Mouse (Mus musculus): ENCODE data around the gene Tcn2.

Gene Tcn2

GRCm38 (mm10) chr11:3894406-3895281 lies 37.3 kb downstream of the Tcn2 start, which contains the start of the genes 4921536K21Rik and Dusp18:
4921536K21Rik (minus strand) TSS chr11:3895098.
Dusp18 (plus strand) TSS chr11:3895240.
- peak; percentile 97 to 99 for DNase-seq (ENCODE audit: low spot score in 2 of 2)

DNA sequence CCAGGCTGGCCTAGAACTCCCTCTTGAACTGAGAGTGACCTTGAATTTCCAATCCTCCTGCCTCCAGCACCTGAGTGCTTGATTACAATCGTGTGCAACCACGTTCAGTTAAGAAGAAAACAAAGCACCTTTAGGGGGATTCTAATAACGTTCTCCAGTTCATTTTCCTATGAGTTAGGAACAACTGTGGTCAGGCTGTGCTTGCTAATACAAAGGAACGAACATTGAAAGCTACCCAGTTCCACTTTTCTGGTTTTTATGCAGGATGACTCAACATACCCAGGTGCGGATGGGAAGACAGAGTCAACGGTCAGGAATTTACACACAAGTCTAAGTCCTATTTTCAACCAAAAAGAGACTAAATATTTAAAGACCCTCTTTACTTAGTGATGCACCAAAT lies 38.0 kb downstream of the Tcn2 start:
- no peak for DNase-seq (ENCODE audit: low spot score in 2 of 2)

DNA sequence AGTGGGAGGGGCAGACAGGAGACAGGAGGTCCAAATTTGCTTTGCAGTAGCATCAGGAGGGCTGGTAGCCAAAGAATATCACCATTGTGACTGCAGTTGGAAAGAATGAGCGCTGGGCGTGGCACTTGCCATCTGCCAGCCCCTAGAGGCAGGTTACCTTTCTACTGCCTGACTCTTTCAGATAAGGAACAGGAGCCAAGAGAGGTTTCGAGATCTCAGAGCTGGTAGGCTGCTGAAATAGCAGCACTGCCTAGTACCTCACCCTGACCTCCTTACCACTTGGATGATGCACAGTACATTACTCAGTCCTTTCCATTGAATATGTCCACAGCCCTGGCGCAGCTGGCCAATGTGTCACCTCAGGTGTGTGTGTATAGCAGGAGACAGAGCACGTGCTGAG lies 44.6 kb downstream of the Tcn2 start:
- DNase-seq (ENCODE audit: low spot score in 2 of 2) = no peak

GRCm38 (mm10) chr11:3883711-3884110 lies 48.2 kb downstream of the Tcn2 start:
- DNase-seq (ENCODE audit: low spot score in 2 of 2) = no peak

- DNase-seq (ENCODE audit: low spot score in 2 of 2) = peak; percentile 79 to 90
Observed at GRCm38 (mm10) chr11:3879836-3880235, 52.1 kb downstream of the Tcn2 start.

DNA sequence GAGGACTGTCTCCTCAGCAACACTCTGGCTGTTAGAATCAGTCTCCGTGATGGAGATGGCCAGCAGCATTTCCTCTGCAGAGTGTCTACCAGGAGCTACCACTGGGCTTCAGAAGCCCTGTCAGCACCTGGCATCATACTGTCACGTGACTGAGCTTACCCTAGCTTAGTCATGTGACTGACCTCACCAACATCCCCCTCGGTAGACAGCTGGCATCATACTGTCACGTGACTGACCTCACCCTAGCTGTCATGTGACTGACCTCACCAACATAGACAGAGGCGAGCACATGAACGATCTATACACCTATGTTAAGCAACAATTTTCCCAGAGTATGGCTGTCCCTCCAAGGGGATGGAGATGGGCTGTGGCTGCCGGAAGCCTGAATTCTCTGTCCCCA lies 53.3 kb downstream of the Tcn2 start:
- DNase-seq (ENCODE audit: low spot score in 2 of 2) = no peak

- DNase-seq (ENCODE audit: low spot score in 2 of 2) = no peak
Observed at GRCm38 (mm10) chr11:3876419-3876818, 55.5 kb downstream of the Tcn2 start.
